Mouse (Mus musculus) testis, adult 2 months (tissue): ENCODE results near the gene Mlkl.

Experiments
- CTCF ChIP-seq: fragments of 200-500 bp; IDR thresholded peaks from 2 replicates; pipeline ENCODE4 v1.5.1; 2012; ENCODE audit warnings: low read depth, mild to moderate bottlenecking, inconsistent platforms, low read length, moderate library complexity; ENCODE audit not compliant: control insufficient read depth, insufficient read depth, insufficient replicate concordance
- POLR2A ChIP-seq: fragments of 200-500 bp; IDR thresholded peaks from 2 replicates; pipeline ENCODE4 v1.6.1; 2012; ENCODE audit warnings: low read depth, mild to moderate bottlenecking, inconsistent platforms, low read length, moderate library complexity; ENCODE audit not compliant: control insufficient read depth

- TF ChIP-seq CTCF (no peak), POLR2A (no peak)
These were observed at the start of gene Mlkl for GRCm38 (mm10) chr8:111337890-111338347.
